ENCODE assay signal across 1 mouse cellular context in the genomic region with DNA sequence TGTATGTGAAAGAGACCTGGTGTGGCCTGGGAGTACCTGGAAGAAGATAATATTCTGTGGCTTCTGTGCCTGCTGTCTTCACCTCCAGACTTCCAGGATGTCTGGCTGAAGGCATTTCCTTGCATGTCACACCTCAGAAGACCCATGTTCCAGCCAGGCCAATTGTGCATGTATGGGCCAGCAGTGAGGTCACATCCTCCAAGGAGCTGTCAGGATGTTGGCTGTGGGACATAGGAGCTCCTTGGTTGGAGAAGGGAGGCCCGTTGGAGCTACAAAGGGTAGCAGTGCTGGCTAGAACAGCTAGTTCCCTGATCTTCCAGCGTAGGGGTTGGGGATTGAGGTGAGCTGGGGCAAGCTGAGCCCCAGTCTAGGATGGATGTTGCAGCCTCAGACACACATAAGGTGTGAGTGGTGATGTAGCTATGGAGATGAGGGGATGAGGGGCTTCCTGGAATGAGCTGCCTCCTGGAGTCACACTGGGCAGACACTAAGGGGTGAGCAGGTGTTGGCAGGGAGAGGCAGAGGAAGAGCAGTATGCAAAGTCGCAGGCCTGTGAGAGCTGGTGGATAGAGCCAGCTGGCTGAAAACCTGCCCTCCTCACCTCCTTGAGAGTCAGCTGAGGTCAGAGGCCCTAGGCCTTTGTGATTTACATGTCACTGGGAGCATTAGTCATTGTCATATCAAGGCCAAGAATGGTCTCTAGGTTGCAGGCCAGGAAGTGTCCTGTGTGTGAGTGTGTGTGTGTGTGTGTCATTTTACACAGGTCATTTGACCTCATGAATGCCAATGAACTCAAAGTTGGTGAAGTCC.
A peak's percentile ranks its signal among the peaks of the same experiment; 100 is the strongest.
TF ChIP-seq lines count a peak whose summit lies in the region.

No protein-coding gene starts in this region.

TF ChIP-seq in CH12.LX, 34 proteins besides CTCF, POLR2A, EP300 and RAD21 (continued from another document):
- TF ChIP-seq TCF12 (IDR thresholded peaks at IDR 0.05; ENCODE audit: low read depth, low read length) (peak; percentile 48; the same call in 1 of the 2 replicates), BHLHE40 (IDR thresholded peaks at IDR 0.05; ENCODE audit: low read depth, low read length) (peak; percentile 33), NRF1 (IDR thresholded peaks at IDR 0.05; ENCODE audit: low read depth, low read length) (no peak), MEF2A (IDR thresholded peaks at IDR 0.05; ENCODE audit: borderline replicate concordance, low read depth, low read length) (peak; percentile 16; the same call in 1 of the 2 replicates), ETS1 (conservative IDR thresholded peaks at IDR 0.05; ENCODE audit: low read depth, low read length) (peak; percentile 83), KAT2A (IDR thresholded peaks at IDR 0.05; ENCODE audit: insufficient replicate concordance, low read length) (no peak)
